Mouse (Mus musculus) kidney, embryonic 14.5 days (tissue): ENCODE measurements at regions not wholly inside any gene's neighbourhood (a gene's known extent, or its start where the extent isn't known, plus 50 kb on each side); places are given as distances from the start of the nearest gene placed in this dataset.

Experiments
- ATAC-seq: fragments of 200-750 bp; cut with Nextera tagmentation; 2 replicates; pipeline ENCODE4 v1.8.0; 2017; ENCODE audit warnings: moderate number of reproducible peaks, mild to moderate bottlenecking, moderate TSS enrichment, moderate library complexity; ENCODE audit not compliant: low FRiP score, low TSS enrichment
- H3K27ac ChIP-seq: fragments of 300-500 bp; sonication (generic); 2 replicates; pipeline ENCODE4 v1.5.1; 2014; ENCODE audit warnings: low read depth, mild to moderate bottlenecking, low read length, moderate library complexity, mixed read lengths
- H3K27me3 ChIP-seq: fragments of 300-500 bp; sonication (generic); 2 replicates; pipeline ENCODE4 v1.6.1; 2014; ENCODE audit warnings: mild to moderate bottlenecking, low read length; ENCODE audit not compliant: control insufficient read depth, insufficient read depth
- H3K36me3 ChIP-seq: fragments of 300-500 bp; sonication (generic); 2 replicates; pipeline ENCODE4 v1.6.1; 2014; ENCODE audit warnings: low read length, mixed read lengths; ENCODE audit not compliant: control insufficient read depth, insufficient read depth
- H3K4me1 ChIP-seq: fragments of 300-500 bp; sonication (generic); 2 replicates; pipeline ENCODE4 v1.6.1; 2014; ENCODE audit warnings: low read length, mixed read lengths; ENCODE audit not compliant: control insufficient read depth, insufficient read depth
- H3K4me2 ChIP-seq: fragments of 300-500 bp; sonication (generic); replicated peaks from 2 replicates; pipeline ENCODE4 v1.6.1; 2014; ENCODE audit warnings: low read depth, mild to moderate bottlenecking, low read length
- H3K4me3 ChIP-seq: fragments of 300-500 bp; sonication (generic); 2 replicates; pipeline ENCODE4 v1.5.1; 2014; ENCODE audit warnings: mild to moderate bottlenecking, low read length
- H3K9ac ChIP-seq: fragments of 300-500 bp; sonication (generic); 2 replicates; pipeline ENCODE4 v1.6.1; 2014; ENCODE audit warnings: low read depth, mild to moderate bottlenecking, low read length, moderate library complexity
- H3K9me3 ChIP-seq: fragments of 300-500 bp; sonication (generic); 2 replicates; pipeline ENCODE4 v1.6.1; 2016; ENCODE audit warnings: low read length; ENCODE audit not compliant: control insufficient read depth
- WGBS: fragments of 180-500 bp; shearing (Covaris S2); extraction: QIAGEN DNeasy Blood & Tissue Kit; methylation state at CpG from one replicate; pipeline ENCODE4 v1.1.7; 2014; 5-methylcytosine and 5-hydroxymethylcytosine counted together

- H3K4me1 ChIP-seq = 0 out of 2 replicates have a peak, but pooled peaks cover 8% of the 10 kb centered on the region
- no peaks in the 10 kb centered on the region for H3K9me3 ChIP-seq
- no peaks in the 10 kb centered on the region for H3K27me3 ChIP-seq
- H3K27ac ChIP-seq = peak overlapping the region; percentile 63; the same call in 1 of the 2 replicates
- H3K4me2 ChIP-seq = no peak overlapping the region
- no peak overlapping the region for H3K4me3 ChIP-seq
- no peak overlapping the region for H3K9ac ChIP-seq
- no peaks in the 10 kb centered on the region for H3K36me3 ChIP-seq
- WGBS = 25% methylated on average over 5 of the region's 5 CpGs
- peak; percentile 92 for ATAC-seq
Observed at GRCm38 (mm10) chr7:71139068-71139467, 212.2 kb downstream of the Gm10295 start.

GRCm38 (mm10) chr7:71129981-71130380 lies 221.3 kb downstream of the Gm10295 start:
- Histone ChIP-seq H3K27me3 (no peaks in the 10 kb centered on the region), H3K4me3 (no peak overlapping the region), H3K4me1 (no peaks in the 10 kb centered on the region), H3K36me3 (no peaks in the 10 kb centered on the region), H3K27ac (no peak overlapping the region), H3K9me3 (no peaks in the 10 kb centered on the region), H3K4me2 (no peak overlapping the region), H3K9ac (no peak overlapping the region)
- ATAC-seq = no peak
- WGBS = 91% methylated on average over 1 of the region's 1 CpGs

GRCm38 (mm10) chr7:71128928-71129327 lies 222.4 kb downstream of the Gm10295 start:
- Histone ChIP-seq H3K27me3 (no peaks in the 10 kb centered on the region), H3K4me2 (no peak overlapping the region), H3K27ac (no peak overlapping the region), H3K9ac (no peak overlapping the region), H3K4me3 (no peak overlapping the region), H3K4me1 (no peaks in the 10 kb centered on the region), H3K9me3 (no peaks in the 10 kb centered on the region), H3K36me3 (no peaks in the 10 kb centered on the region)
- WGBS = 59% methylated on average over 3 of the region's 3 CpGs
- no peak for ATAC-seq

GRCm38 (mm10) chr7:71121453-71121852 lies 229.8 kb downstream of the Gm10295 start:
- Histone ChIP-seq H3K4me1 (0 out of 2 replicates have a peak, but pooled peaks cover 4% of the 10 kb centered on the region), H3K9me3 (no peaks in the 10 kb centered on the region), H3K36me3 (no peaks in the 10 kb centered on the region), H3K27me3 (no peaks in the 10 kb centered on the region), H3K4me2 (no peak overlapping the region), H3K4me3 (no peak overlapping the region), H3K27ac (no peak overlapping the region; the same call in 1 of the 2 replicates), H3K9ac (no peak overlapping the region)
- no peak for ATAC-seq
- WGBS = 24% methylated on average over 5 of the region's 5 CpGs

DNA sequence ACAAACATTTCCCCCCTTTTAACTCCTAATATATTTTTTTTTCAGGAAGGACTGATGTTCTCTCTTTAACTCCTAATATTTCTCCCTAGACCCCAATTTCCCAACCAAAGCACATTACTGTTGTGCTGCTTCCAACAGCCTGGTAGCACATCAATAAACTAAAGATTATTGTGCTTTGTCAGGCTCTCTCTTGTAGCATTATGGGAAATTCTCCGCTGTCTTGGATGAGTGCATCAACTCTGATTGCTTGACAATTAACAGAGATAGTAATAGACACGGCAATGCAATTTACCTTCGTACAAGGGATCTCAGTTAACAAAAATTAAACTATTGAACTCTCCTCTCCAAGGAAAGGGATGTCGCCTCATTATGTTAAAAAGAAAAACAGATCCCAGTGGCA lies 230.3 kb downstream of the Gm10295 start:
- Histone ChIP-seq H3K27ac (no peak overlapping the region), H3K9ac (no peak overlapping the region), H3K4me1 (0 out of 2 replicates have a peak, but pooled peaks cover 4% of the 10 kb centered on the region), H3K27me3 (no peaks in the 10 kb centered on the region), H3K4me3 (no peak overlapping the region), H3K4me2 (no peak overlapping the region), H3K36me3 (no peaks in the 10 kb centered on the region), H3K9me3 (no peaks in the 10 kb centered on the region)
- 33% methylated on average over 4 of the region's 4 CpGs for WGBS
- ATAC-seq = no peak

- no peak overlapping the region for H3K27ac ChIP-seq
- H3K27me3 ChIP-seq = no peaks in the 10 kb centered on the region
- no peak overlapping the region for H3K9ac ChIP-seq
- 0 out of 2 replicates have a peak, but pooled peaks cover 4% of the 10 kb centered on the region for H3K4me1 ChIP-seq
- no peaks in the 10 kb centered on the region for H3K36me3 ChIP-seq
- no peak for ATAC-seq
- H3K4me3 ChIP-seq = no peak overlapping the region
- no peaks in the 10 kb centered on the region for H3K9me3 ChIP-seq
- 34% methylated on average over 6 of the region's 6 CpGs for WGBS
- no peak overlapping the region for H3K4me2 ChIP-seq
Observed at GRCm38 (mm10) chr7:71119987-71120386, 231.3 kb downstream of the Gm10295 start.

GRCm38 (mm10) chr7:71107101-71107500 lies 244.2 kb downstream of the Gm10295 start:
- Histone ChIP-seq H3K9ac (no peak overlapping the region), H3K4me1 (no peaks in the 10 kb centered on the region), H3K27ac (no peak overlapping the region), H3K9me3 (no peaks in the 10 kb centered on the region), H3K36me3 (no peaks in the 10 kb centered on the region), H3K4me2 (no peak overlapping the region), H3K4me3 (no peak overlapping the region), H3K27me3 (no peaks in the 10 kb centered on the region)
- WGBS = 72% methylated on average over 6 of the region's 6 CpGs
- ATAC-seq = no peak

DNA sequence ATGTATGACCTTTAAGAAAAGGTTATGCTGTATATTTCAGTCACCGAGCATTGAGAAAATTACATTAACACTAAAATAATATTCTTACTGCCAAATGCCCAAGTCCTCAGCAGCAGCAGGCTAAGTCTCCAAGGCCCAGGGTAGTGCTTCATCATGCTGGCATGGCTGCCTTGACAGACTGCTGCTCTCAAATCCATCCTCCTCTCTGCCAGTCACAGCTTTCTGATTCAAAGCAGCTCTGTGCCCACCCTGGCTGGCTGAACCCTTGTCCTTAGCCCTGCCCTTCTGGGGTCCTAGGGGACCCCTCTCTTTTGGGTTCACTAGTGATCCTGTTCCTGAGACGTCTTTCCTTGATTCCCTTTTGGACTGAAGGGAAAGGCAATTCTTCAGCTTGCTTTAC lies 251.0 kb downstream of the Gm10295 start:
- WGBS = 64% methylated on average over 2 of the region's 2 CpGs
- Histone ChIP-seq H3K9ac (no peak overlapping the region), H3K27ac (no peak overlapping the region), H3K9me3 (no peaks in the 10 kb centered on the region), H3K36me3 (no peaks in the 10 kb centered on the region), H3K4me2 (no peak overlapping the region), H3K27me3 (no peaks in the 10 kb centered on the region), H3K4me1 (no peaks in the 10 kb centered on the region), H3K4me3 (no peak overlapping the region)
- ATAC-seq = no peak

DNA sequence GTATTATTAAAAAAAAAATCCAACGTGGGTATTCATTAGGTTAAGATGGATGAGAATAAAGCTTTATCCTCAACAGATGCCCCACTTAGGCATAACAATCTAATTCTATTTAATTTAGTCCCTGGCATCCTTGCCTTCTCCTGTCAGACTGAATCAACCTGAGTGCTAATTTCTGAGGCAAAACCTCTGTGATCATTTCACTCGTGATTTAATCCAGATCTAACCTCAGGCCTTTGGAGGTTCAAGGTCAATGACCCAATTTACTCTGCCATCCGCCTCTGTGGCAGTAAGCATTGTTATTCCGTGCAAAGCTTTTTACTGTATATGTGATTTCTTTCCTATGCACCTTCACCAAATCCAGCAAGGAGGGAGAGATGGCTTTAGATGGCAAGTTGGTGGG lies 253.0 kb downstream of the Gm10295 start:
- Histone ChIP-seq H3K4me3 (no peak overlapping the region), H3K36me3 (no peaks in the 10 kb centered on the region), H3K27me3 (no peaks in the 10 kb centered on the region), H3K27ac (no peak overlapping the region), H3K9ac (no peak overlapping the region), H3K4me2 (no peak overlapping the region), H3K4me1 (no peaks in the 10 kb centered on the region), H3K9me3 (no peaks in the 10 kb centered on the region)
- ATAC-seq = no peak
- 57% methylated on average over 4 of the region's 4 CpGs for WGBS
